Mouse (Mus musculus) neural tube, embryonic 10.5 days (tissue): ENCODE data around the gene Nprl2.

Source experiments
- DNase-seq: peaks from one replicate; pipeline ENCODE4 v3.0.0-alpha.2; 2017; ENCODE audit warnings: low spot score; ENCODE audit errors: extremely low spot score

The Nprl2 gene

GRCm38 (mm10) chr9:107576357-107577107 is 34.5 kb downstream of the Nprl2 start, which contains the start of gene Hyal1:
TSS of gene Hyal1 (plus strand) at chr9:107576927.
- peak; percentile 83 for DNase-seq

GRCm38 (mm10) chr9:107577871-107578270 is 35.8 kb downstream of the Nprl2 start:
- DNase-seq = no peak

GRCm38 (mm10) chr9:107578587-107578986 is 36.6 kb downstream of the Nprl2 start, which contains the start of gene Naa80:
TSS of gene Naa80 (plus strand) at chr9:107578887.
- no peak for DNase-seq

- no peak for DNase-seq
Measured at GRCm38 (mm10) chr9:107579023-107579900, 37.2 kb downstream of the Nprl2 start.

- DNase-seq = peak; percentile 77
Measured at GRCm38 (mm10) chr9:107580501-107581317, 38.7 kb downstream of the Nprl2 start, which contains the start of gene Hyal3. TSS of gene Hyal3 (plus strand) at chr9:107580818.

GRCm38 (mm10) chr9:107581584-107581983 is 39.6 kb downstream of the Nprl2 start:
- no peak for DNase-seq

- DNase-seq = no peak
Measured at GRCm38 (mm10) chr9:107582509-107583062, 40.6 kb downstream of the Nprl2 start.

GRCm38 (mm10) chr9:107583174-107583573 is 41.1 kb downstream of the Nprl2 start:
- no peak for DNase-seq

GRCm38 (mm10) chr9:107586504-107586903 is 44.5 kb downstream of the Nprl2 start:
- DNase-seq = no peak

GRCm38 (mm10) chr9:107586974-107587832 is 45.2 kb downstream of the Nprl2 start, which contains the start of gene Ifrd2:
TSS of gene Ifrd2 (plus strand) at chr9:107587642.
- peak; percentile 90 for DNase-seq

GRCm38 (mm10) chr9:107587833-107588639 is 46.0 kb downstream of the Nprl2 start:
- no peak for DNase-seq

GRCm38 (mm10) chr9:107590058-107590772 is 48.2 kb downstream of the Nprl2 start:
- DNase-seq = no peak

GRCm38 (mm10) chr9:107590773-107591060 is 48.7 kb downstream of the Nprl2 start:
- DNase-seq = no peak

GRCm38 (mm10) chr9:107593101-107593976 is 51.3 kb downstream of the Nprl2 start:
- no peak for DNase-seq

- no peak for DNase-seq
Measured at GRCm38 (mm10) chr9:107594281-107595062, 52.4 kb downstream of the Nprl2 start.
